Mouse (Mus musculus) megakaryocyte, adult 5-6 weeks (primary cell): ENCODE results near the gene Mettl26. TPM values are rescaled to one million over a fixed set of nuclear protein-coding genes. Genes with fewer than 3 reads are reported as not detected.
"Not testable (repeated sequence)": the region's sequence is repeated elsewhere in the genome, so short reads cannot be mapped to it uniquely, and the experiment has no call there.

ENCODE experiments used
- ATAC-seq: 2 replicates; pipeline ENCODE4 v1.8.0; 2016; ENCODE audit warnings: mild to moderate bottlenecking, inconsistent platforms; ENCODE audit not compliant: poor library complexity, severe bottlenecking
- total RNA-seq, 2 experiments: library from RNA; stranded (forward) in 1 of 2; stranded (reverse) in 1 of 2; fragments of 153-499, 151-499 nt in 1 of 2; fragments of 221-1000, 200-1000 nt in 1 of 2; gene quantifications; 2 replicates each; pipeline versions ENCODE4 v1.2.3 to v1.2.4; 2015 to 2017

Gene Mettl26
- total RNA-seq, 2 experiments from 2014 or later, result 3.7 to 18.9 TPM

DNA sequence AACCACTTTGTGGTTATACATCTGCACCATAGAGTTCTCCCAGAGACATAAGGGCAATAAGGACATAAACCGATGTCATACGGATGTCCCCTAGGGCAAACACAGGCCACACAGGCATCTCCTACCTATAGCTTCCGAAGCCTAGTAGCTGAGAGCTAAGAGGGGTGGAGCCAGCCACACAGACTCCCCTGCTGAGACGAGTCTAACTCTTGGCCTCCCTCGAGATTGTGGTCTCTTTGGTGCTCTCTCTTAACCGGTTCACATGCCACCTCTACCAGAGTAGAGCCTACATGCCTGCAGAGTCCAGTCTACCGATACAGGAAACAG, 7.4 kb upstream of the Mettl26 start:
- 0 out of 2 replicates have a peak, but pooled peaks have one; percentile 18 for ATAC-seq

DNA sequence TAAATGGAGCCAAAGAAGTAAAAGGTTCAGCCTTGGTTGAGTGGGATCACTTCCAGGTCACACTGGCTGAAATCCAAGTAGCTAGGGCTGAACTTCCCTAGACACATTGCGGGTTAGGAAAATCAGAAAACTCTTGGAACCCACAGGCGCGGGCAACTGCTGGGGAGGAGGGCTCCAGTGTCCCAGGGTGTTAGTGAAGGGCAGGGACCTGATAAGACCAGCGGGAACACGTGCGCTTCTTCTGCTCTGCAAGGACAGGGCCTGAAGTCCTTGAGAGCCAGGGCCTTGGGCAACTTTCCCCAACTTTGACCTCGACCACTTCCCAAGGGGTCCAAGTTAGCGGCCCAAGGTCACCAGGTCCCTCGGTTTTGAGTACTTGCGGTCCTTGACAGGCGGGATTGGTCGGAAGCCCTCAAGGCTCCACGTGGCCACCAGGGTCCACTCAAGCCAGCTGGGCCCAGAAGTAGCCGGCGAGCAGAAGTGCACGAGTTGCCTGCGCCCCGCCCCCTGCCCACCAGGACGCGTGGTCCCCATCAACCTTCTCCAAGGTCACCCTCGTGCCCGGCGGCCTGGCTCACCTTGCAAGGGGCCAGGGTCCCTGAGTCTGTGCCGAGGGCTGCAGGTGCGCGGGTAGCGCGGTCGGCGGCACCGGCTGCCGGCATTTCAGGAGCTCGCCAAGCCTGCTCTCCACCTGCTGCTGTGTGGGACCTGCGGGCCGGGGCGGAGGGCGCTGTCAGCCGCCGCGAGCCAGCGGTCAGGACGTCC, 6.9 kb upstream of the Mettl26 start:
- peak; percentile 56 for ATAC-seq

DNA sequence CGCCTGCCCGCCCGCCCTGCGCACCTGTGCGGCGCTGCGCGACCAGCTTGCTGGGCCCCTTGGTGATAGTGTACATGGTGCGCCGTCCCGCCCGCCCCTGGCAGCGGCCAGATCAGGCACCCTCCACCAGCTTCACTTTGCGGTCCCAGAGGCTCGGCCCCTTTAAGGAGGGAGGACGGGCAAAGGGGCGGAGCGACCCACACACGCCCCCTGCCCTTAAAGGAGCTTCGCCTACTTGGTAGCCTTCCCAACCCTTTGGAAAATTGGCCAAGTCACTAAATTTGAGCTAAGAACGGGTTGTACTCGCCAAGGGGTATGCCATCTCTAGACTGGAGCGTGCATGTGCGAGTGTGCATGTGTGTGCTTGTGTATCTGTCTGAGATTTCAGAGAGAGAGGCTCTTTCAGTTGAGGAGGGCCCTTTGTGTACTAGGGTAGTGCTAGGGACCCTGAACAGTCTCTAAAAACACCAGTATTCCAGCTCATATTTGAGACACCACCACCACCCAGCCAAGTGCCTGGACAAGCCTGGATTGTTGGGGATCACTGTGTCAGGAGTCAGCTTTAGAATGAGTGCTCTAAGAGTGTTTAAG, 6.2 kb upstream of the Mettl26 start, which contains the start of gene Mcrip2:
Gene Mcrip2, minus strand, starts transcription at position 164 of the 591 bp plus-strand sequence.
- ATAC-seq, result peak; percentile 66

DNA sequence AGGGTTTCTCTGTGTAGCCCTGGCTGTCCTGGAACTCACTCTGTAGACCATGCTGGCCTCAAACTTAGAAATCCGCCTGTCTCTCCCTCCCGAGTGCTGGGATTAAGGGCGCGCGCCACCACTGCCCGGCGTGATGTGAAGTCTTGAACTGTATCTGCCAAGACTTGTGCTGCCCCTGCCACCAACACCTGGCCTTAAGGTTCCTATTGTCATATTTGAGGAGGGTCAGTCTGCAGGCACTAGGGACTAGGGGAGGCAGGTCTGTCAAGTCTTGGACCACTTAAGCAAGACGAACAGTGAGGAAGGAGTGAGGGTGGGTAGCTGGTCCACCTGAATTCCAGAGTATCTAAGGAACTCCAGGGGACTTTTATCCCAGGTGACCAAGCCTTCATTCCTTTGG, 5.4 kb upstream of the Mettl26 start:
- no peak for ATAC-seq

DNA sequence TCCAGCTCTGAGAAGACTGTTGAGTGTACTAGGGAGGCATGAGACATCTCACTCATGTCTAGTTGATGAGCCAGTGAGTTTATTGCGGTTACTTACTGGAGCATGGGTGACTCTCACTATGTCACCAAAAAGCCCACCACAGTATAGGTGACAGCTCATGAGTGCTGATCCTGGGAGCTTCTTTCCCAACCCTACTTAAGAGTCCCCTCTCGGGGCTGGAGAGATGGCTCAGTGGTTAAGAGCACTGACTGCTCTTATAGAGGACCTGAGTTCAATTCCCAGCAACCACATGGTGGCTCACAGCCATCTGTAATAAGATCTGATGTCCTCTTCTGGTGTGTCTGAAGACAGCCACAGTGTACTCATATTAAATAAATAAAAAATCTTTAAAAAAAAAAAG, 4.9 kb upstream of the Mettl26 start:
- no peak for ATAC-seq

DNA sequence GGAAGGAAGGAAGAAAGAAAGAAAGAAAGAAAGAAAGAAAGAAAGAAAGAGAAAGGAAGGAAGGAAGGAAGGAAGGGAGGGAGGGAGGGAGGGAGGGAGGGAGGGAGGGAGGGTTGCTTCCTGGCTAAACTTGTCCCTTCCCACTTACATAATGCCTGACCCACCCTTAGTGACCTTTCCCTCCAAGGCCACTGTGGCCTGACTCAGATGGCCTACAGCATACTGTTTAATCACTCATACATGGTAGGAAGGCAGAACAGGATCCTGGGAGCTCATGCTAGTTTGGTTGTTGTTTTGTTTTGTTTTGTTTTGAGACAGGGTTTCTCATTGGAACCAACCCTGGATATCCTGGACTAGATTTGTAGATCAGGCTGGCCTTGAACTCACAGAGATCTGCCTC, 3.3 kb upstream of the Mettl26 start:
- not testable (repeated sequence) for ATAC-seq

DNA sequence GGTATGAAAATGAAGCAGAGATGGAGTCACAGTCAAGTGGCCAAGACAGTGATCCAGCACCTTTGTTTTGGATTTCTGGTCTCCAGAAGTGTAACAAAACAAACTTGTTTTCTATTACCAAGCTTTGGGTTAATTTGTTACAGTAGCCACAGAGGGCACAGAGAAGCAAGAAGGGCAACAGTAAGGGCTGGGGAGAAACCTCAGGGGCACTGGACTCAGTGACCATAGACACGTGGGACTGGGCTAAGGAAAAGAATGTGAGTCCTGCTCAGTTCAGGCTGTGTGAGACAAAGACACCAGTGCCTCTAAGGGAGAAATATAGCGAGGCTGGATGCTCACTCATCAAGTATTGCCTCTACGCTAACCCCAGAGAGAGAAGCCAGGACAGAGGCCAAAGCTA, 2.2 kb upstream of the Mettl26 start:
- ATAC-seq, result no peak

DNA sequence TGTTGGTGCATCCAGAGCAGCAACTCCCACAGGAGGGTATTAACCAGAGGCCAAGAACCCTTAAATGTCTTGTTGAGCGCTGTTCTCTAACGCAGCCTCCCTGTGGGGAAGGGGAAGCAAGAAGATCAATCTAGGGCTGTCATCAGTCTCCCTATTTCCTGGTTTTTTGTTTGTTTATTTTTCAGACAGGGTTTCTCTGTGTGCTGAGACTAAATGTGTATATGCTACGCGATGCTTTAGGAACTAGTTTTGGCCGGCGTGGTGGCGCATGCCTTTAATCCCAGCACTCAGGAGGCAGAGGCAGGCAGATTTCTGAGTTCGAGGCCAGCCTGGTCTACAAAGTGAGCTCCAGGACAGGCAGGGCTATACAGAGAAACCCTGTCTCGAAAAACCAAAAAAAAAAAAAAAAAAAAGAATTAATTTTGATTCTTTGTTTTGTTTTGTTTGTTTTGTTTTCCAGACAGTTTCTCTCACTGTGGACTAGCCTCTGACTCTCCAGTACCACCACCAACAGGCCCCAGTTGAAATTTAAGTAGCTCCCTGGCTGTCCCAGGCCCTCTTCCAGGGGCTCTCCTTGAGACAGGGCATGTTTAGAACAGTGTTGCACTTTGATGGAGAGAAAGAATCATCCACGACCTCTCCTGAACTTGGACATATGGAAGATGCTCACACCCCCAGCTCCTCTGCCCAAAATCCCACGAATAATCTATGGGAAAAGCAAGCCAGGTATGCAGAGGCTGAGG, 1.3 kb upstream of the Mettl26 start:
- ATAC-seq, result no peak

DNA sequence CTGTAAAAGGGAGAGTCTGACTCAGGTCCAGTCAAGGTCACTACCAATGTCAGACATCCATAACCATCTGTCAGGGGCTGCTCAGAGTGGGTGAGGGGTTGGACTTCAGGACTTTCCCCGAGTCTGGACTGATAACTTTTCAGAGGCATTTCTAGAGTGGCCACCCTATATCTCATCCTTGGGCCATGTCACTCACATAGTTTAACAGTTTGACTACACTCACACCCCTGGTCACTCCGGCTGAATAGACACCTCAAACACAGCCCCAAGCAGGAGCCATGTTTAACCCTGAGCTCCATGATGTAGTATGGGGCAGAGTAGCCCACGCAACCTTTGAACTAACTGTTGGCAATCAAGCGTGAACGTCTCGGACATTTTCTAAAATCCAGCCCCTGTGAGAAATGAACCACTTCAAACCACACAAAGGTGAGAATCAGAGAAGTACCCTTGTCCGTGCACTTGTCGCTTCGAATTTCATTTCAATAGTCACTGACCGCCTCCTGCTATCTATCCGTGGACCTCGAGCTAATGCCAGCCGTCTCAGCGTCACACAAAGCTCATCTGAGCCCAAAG, 640 bp upstream of the Mettl26 start:
- ATAC-seq, result no peak

DNA sequence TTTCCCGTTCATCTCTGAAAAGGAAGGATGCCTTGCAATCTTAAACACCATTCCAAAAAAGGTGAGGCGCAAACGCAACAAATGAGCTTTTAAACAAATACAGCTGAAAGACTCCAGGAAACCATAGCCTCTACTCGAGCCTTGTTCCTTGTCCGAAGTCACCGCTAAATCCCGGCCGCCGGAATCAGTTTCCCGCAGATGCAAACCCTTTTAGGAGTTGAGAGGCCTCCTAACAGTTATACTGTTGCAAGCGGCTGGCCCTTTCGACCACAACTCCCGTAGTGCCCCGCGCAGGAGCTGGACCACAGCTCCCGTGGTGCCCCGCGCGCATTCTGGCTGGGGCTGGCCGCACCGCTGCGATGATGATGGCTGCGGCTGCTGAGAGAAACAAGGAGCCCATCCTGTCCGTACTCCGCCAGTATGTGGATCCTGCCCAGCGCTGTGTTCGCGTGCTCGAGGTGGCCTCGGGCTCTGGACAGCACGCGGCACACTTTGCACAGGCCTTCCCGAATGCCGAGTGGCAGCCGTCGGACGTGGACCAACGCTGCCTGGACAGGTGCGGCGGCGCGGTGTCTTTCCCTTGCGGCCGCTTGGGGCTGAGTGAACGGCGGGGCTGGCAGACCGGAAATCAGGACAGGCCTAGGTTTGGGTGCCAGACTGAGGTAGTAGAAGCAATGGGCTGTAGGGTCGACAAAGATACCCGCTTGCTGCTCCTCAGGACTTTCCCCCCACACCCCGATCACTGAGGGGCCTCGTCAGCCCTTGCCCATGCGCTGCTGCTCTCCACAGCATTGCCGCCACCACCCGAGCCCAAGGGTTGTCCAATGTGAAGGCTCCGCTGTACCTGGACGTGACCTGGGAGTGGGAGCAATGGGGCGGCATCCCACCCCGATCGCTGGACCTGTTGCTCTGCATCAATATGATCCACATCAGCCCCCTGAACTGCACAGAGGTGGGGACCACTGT, 580 bp downstream of the Mettl26 start:
- peak; percentile 91 for ATAC-seq

DNA sequence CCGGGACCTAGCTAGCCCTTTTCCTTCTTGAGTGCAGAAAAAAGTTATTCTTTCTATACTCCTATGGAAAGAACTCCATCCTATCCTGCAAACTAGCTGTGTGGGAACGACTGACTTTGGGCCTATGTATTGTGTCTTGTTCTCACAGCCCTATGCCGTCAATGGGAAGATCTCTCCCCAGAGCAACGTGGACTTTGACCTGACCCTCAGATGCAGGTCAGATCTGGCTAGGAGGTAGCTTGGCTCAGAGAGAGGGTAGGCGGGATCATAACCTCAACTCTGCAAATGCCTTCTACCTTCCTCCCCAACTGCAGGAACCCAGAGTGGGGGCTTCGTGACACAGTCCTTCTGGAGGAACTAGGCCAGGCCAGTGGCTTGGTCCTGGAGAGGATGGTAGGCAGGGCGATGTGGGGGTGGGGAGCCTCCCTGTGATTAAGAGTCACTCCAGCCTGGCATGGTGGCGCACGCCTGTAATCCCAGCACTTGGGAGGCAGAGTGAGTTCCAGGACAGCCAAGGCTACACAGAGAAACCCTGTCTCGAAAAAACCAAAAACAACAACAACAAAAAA, 1.6 kb downstream of the Mettl26 start:
- ATAC-seq, result no peak

DNA sequence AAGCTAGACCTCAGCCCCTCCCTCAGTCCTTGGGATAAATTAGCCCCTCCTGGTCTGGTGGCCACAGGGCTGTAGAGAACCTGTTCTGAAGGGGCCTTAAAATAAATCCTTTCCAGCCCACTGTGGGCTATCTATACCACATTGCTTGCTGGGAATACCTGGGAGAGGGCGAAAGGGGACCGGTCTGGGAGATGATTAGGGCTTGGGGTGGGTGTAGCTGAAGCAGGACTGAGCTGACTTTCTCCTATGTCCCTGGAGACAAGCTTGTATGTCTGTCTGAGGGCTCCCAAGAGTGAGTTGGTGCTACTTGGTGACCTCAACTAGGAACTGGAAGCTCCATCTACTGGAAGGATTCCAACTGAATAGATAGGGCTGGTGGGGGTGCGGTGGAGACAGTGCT, 2.2 kb downstream of the Mettl26 start:
- ATAC-seq, result no peak

DNA sequence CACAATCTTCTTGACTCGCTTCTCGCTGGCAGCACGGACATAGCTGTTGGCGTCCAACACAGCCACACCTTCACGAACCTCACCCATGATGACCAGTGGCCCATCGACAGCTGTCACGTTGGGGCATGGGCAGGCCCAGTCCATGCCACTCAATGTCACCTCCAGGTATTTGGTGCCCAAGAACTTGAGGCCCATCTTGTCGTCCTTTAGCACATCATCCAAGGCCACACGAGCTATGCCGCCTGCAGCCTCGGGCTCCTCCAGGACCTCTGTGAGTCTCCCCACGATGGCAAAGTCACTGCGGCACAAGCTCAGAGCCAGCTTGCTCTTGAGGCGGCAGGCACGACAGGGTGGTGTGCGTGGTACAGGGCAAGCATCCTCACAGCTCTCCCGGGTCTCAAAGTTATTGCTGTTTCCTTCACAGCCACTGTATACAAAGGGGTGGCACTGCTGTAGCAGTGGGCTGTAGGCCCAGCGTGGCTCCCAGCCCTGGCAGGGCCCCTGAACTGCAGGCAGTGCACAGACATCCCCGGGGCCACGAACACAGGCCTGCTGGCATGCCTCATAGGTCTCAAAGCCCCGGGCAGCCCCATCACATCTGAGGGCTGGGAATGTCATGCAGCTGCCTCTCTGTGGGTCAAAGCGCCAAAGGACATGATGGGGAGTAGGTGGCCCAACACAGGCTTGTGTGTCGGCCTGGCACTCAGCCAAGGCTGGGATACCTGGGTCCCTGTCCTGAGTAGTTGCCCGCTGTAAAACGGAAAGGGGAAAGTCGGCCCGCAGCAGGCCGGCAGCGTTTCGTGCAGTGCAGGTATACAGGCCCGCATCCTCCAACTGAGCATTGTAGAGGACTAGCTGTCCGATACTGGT, 3.1 kb downstream of the Mettl26 start:
- ATAC-seq, result no peak

DNA sequence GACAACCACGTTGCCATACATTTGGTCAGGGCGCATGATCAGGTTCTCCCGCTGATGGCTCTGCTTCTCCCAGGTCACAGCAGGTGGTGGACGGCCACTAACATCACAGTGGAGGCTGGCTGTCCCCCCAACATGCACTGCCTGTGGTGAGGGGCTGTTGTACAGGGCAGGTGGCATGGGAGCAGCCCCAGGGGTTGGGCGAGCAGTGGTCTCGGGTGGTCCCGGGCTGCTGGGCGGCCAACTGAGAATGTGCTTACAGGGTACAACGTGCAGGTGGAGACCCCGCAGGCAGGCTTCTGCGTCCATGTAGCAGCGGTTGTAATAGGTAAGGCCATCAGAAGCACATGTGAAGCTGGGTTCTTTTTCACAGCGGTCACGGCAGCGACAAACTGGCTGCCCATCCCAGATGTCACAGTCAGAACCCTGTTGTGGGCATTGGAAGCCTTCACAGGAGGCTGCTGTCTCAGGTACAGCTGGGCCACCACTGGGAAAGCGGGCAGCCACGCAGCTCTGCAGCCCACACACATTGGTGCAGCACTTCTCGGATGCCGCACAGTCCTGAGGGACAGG, 3.8 kb downstream of the Mettl26 start:
- no peak for ATAC-seq

DNA sequence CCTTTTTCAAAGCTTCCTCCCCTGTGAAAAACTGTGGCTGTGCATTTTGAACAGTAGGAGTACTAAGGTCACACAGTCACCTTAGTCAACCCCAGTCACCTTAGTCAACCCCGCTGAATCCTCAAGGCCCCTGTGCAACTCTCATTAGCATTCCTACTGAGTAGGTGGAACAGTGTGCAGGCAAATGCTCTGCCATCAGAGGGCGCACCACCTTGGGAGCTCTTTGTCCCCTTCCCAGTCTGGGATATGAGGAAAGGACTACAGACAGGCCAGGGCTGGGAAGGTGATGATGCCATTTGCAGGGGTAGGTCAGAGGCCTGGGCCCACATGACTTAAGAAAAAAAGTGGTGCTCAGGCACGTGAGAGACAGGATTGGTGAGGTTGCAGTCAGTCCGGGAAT, 4.4 kb downstream of the Mettl26 start:
- no peak for ATAC-seq

DNA sequence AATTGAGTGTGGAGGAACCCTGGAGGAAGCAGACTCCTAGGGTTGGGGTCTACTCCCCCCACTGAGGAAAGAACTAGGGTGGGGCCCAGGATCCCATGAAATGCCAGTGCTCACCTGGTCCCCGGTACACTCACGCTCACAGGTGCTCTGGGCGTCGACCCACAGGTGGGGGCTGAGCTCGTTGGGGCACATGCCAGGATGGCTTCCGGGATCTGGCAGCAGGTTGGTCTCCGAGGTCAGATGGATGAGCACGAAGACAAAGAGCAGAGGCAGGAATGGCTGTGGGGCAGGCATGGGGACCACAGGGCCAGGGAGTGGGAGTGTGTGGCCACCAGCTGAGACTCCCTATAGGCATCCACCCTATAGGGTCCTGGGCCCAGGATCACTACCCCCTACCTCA, 4.9 kb downstream of the Mettl26 start:
- ATAC-seq, result no peak

DNA sequence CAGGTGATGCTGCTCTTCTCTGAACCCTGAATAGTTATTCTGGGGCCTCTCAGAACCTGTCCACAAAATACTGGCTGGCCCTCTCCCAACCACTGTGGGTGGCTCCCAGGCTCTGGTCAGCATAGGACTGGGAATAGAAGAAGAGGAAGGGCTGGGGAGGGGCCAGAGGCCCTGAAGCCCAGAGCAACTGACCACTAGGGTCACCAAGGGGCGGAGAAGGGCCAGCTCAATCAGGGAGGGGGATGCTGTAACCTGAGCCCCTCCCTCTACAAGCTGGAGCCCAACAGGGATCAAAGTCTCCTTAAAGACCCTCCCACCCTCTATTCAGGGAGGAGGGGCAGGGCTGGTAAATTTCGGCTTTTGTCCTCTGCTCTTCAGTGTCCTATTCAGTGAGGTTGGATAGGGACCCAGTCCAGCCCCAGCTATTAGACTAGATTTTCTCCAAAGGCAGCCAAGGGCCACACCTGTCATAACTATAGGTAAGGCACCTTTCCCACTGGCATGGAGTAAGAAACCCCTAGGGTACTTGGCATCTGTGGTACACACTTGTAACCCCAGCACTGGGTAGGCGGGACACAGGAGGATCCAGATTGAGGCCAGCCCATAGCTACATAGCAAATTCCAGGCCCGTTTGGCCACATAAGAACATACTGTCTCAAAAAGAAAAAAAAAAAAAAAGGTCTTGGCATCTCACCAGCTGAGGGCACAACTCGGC, 5.5 kb downstream of the Mettl26 start, which contains the start of gene Wfikkn1:
Gene Wfikkn1, minus strand, starts transcription at position 663 of the 715 bp plus-strand sequence.
- no peak for ATAC-seq
